Mouse (Mus musculus): ENCODE results near the gene Traf1.

DNA sequence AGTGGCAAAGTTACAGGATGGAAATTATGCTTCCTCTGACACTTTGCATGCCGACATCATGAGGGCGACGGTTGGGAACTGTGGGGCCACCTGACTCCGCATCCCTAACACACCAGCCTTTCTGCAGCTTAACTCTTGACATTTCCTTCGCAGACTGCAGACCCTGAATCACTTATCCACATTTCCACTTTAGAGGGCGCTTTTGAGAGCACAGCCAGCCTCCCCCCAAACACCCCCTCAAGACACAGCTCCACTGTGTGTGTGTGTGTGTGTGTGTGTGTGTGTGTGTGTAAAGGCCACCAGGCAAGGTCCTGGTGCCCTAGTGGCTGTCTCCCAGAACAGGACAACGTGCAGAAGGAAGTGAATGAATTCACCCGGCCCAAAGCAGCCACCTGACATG is 4.2 kb upstream of the Traf1 start:
- TF ChIP-seq CTCF (IDR thresholded peaks at IDR 0.05; ENCODE audit: control insufficient read depth, insufficient read depth, insufficient read length) (no peak), USF1 (IDR thresholded peaks at IDR 0.05; ENCODE audit: low read depth) (no peak), CEBPB (IDR thresholded peaks at IDR 0.05; ENCODE audit: low read depth) (no peak), MAX (IDR thresholded peaks at IDR 0.05) (no peak), FOSL1 (IDR thresholded peaks at IDR 0.05; ENCODE audit: insufficient read depth, low read length, poor library complexity, severe bottlenecking) (no peak)

Data from C2C12 (cell line).